Mouse (Mus musculus): ENCODE measurements at regions not wholly inside any gene's neighbourhood (a gene's known extent, or its start where the extent isn't known, plus 50 kb on each side); places are given as distances from the start of the nearest gene placed in this dataset.
A peak's percentile ranks its signal among the peaks of the same experiment; 100 is the strongest.

GRCm38 (mm10) chr6:94915842-94916620 lies 201.0 kb upstream of the Kbtbd8 start:
- intact Hi-C loops (cut with DNase I): no loop called here
- DNase-seq: no peak

- intact Hi-C loops (cut with DNase I): no loop called here
- no peak for DNase-seq
Observed at GRCm38 (mm10) chr6:94911836-94912235, 205.2 kb upstream of the Kbtbd8 start.

GRCm38 (mm10) chr6:94911374-94911773 lies 205.7 kb upstream of the Kbtbd8 start:
- intact Hi-C loops (cut with DNase I): no loop called here
- DNase-seq: peak in 1 of 2 experiments; percentile 8

- DNase-seq: no peak
- intact Hi-C loops (cut with DNase I): no loop called here
Observed at GRCm38 (mm10) chr6:94900862-94901261, 200.9 kb upstream of the Lrig1 start.

- DNase-seq: no peak
- intact Hi-C loops (cut with DNase I): no loop called here
Observed at GRCm38 (mm10) chr6:94898881-94899280, 198.9 kb upstream of the Lrig1 start.

- intact Hi-C loops (cut with DNase I): no loop called here
- DNase-seq: no peak
Observed at GRCm38 (mm10) chr6:94890165-94890564, 190.2 kb upstream of the Lrig1 start.

GRCm38 (mm10) chr6:94889271-94889670 lies 189.3 kb upstream of the Lrig1 start:
- no peak for DNase-seq
- intact Hi-C loops (cut with DNase I): no loop called here

- DNase-seq: no peak
- intact Hi-C loops (cut with DNase I): no loop called here
Observed at GRCm38 (mm10) chr6:94881139-94881538, 181.2 kb upstream of the Lrig1 start.

GRCm38 (mm10) chr6:94875841-94876240 lies 175.9 kb upstream of the Lrig1 start:
- no peak for DNase-seq
- intact Hi-C loops (cut with DNase I): no loop called here

GRCm38 (mm10) chr6:94875065-94875464 lies 175.1 kb upstream of the Lrig1 start:
- no peak for DNase-seq

GRCm38 (mm10) chr6:94874415-94874814 lies 174.5 kb upstream of the Lrig1 start:
- intact Hi-C loops (cut with DNase I): no loop called here
- DNase-seq: no peak

More at GRCm38 (mm10) chr6:94875065-94875464, 175.1 kb upstream of the Lrig1 start:
- intact Hi-C loops (cut with DNase I): no loop called here

GRCm38 (mm10) chr6:94867952-94868351 lies 168.0 kb upstream of the Lrig1 start:
- no peak for DNase-seq
- intact Hi-C loops (cut with DNase I): no loop called here

GRCm38 (mm10) chr6:94865498-94865897 lies 165.5 kb upstream of the Lrig1 start:
- DNase-seq: no peak
- intact Hi-C loops (cut with DNase I): no loop called here

- intact Hi-C loops (cut with DNase I): no loop called here
- DNase-seq: no peak
Observed at GRCm38 (mm10) chr6:94858121-94858621, 158.2 kb upstream of the Lrig1 start.

- no peak for DNase-seq
- intact Hi-C loops (cut with DNase I): no loop called here
Observed at GRCm38 (mm10) chr6:94850121-94850520, 150.2 kb upstream of the Lrig1 start.

GRCm38 (mm10) chr6:94849533-94849932 lies 149.6 kb upstream of the Lrig1 start:
- intact Hi-C loops (cut with DNase I): no loop called here
- DNase-seq: no peak

GRCm38 (mm10) chr6:94848437-94848836 lies 148.5 kb upstream of the Lrig1 start:
- intact Hi-C loops (cut with DNase I): no loop called here
- DNase-seq: no peak

GRCm38 (mm10) chr6:94845821-94846220 lies 145.9 kb upstream of the Lrig1 start:
- intact Hi-C loops (cut with DNase I): no loop called here
- no peak for DNase-seq

- DNase-seq: no peak
- intact Hi-C loops (cut with DNase I): no loop called here
Observed at GRCm38 (mm10) chr6:94842856-94843255, 142.9 kb upstream of the Lrig1 start.

- DNase-seq: no peak
- intact Hi-C loops (cut with DNase I): no loop called here
Observed at GRCm38 (mm10) chr6:94841881-94842280, 141.9 kb upstream of the Lrig1 start.

- DNase-seq: no peak
- intact Hi-C loops (cut with DNase I): no loop called here
Observed at GRCm38 (mm10) chr6:94835742-94836141, 135.8 kb upstream of the Lrig1 start.

- no peak for DNase-seq
- intact Hi-C loops (cut with DNase I): no loop called here
Observed at GRCm38 (mm10) chr6:94834551-94834950, 134.6 kb upstream of the Lrig1 start.

Data from gastrocnemius, postnatal 36 days (tissue).